Mouse (Mus musculus) MEL (cell line): ENCODE measurements around the gene Rspo4.

ENCODE experiments used
- CTCF ChIP-seq, 3 experiments: IDR thresholded peaks in 2 of 3; conservative IDR thresholded peaks in 1 of 3; 2 replicates each; pipeline ENCODE4 v1.5.1; 2011 to 2012; ENCODE audit warnings: low read length in 3 of 3, low read depth in 2 of 3, mild to moderate bottlenecking in 2 of 3, improper control_type of control experiment in 1 of 3, inconsistent platforms in 1 of 3, mixed read lengths in 1 of 3, moderate library complexity in 1 of 3; ENCODE audit not compliant: control insufficient read depth in 1 of 3, insufficient read depth in 1 of 3, poor library complexity in 1 of 3, severe bottlenecking in 1 of 3
- E2F4 ChIP-seq: IDR thresholded peaks from 2 replicates; pipeline ENCODE4 v1.6.1; 2011; ENCODE audit warnings: low read depth, low read length, improper control_type of control experiment, borderline replicate concordance
- EP300 ChIP-seq, 2 experiments: IDR thresholded peaks; 2 replicates each; pipeline ENCODE4 v1.6.1; 2011; ENCODE audit warnings: improper control_type of control experiment in 2 of 2, low read length in 2 of 2, low read depth in 1 of 2, mild to moderate bottlenecking in 1 of 2
- MAFK ChIP-seq: IDR thresholded peaks from 2 replicates; pipeline ENCODE4 v1.6.1; 2011; ENCODE audit warnings: low read depth, mild to moderate bottlenecking, low read length, improper control_type of control experiment, borderline replicate concordance
- MAX ChIP-seq: IDR thresholded peaks from 2 replicates; pipeline ENCODE4 v1.6.1; 2011; ENCODE audit warnings: low read length, improper control_type of control experiment
- MAZ ChIP-seq: IDR thresholded peaks from 2 replicates; pipeline ENCODE4 v1.6.1; 2012; ENCODE audit warnings: low read depth, mild to moderate bottlenecking, inconsistent platforms, low read length, improper control_type of control experiment
- MXI1 ChIP-seq: IDR thresholded peaks from 2 replicates; pipeline ENCODE4 v1.6.1; 2011; ENCODE audit warnings: mild to moderate bottlenecking, low read depth, low read length, improper control_type of control experiment
- NELFE ChIP-seq: IDR thresholded peaks from 2 replicates; pipeline ENCODE4 v1.6.1; 2011; ENCODE audit warnings: low read depth, low read length, improper control_type of control experiment
- NRF1 ChIP-seq: IDR thresholded peaks from 2 replicates; pipeline ENCODE4 v1.6.1; 2014; ENCODE audit warnings: low read depth, mild to moderate bottlenecking, inconsistent platforms, low read length, improper control_type of control experiment, moderate library complexity; ENCODE audit not compliant: poor library complexity, insufficient read depth, severe bottlenecking
- SMC3 ChIP-seq: IDR thresholded peaks from 2 replicates; pipeline ENCODE4 v1.6.1; 2011; ENCODE audit warnings: low read depth, low read length, improper control_type of control experiment
- TCF12 ChIP-seq: IDR thresholded peaks from 2 replicates; pipeline ENCODE4 v1.6.1; 2014; ENCODE audit warnings: low read depth, mild to moderate bottlenecking, inconsistent platforms, low read length, improper control_type of control experiment, moderate library complexity
- UBTF ChIP-seq: IDR thresholded peaks from 2 replicates; pipeline ENCODE4 v1.6.1; 2012; ENCODE audit warnings: low read depth, mild to moderate bottlenecking, inconsistent platforms, low read length, improper control_type of control experiment, moderate library complexity, borderline replicate concordance; ENCODE audit not compliant: insufficient read depth
- ZC3H11A ChIP-seq: IDR thresholded peaks from 2 replicates; pipeline ENCODE4 v1.6.1; 2012; ENCODE audit warnings: low read depth, mild to moderate bottlenecking, inconsistent platforms, low read length, improper control_type of control experiment
- ZKSCAN1 ChIP-seq: IDR thresholded peaks from 2 replicates; pipeline ENCODE4 v1.6.1; 2012; ENCODE audit warnings: low read depth, mild to moderate bottlenecking, inconsistent platforms, low read length, improper control_type of control experiment, moderate library complexity

DNA sequence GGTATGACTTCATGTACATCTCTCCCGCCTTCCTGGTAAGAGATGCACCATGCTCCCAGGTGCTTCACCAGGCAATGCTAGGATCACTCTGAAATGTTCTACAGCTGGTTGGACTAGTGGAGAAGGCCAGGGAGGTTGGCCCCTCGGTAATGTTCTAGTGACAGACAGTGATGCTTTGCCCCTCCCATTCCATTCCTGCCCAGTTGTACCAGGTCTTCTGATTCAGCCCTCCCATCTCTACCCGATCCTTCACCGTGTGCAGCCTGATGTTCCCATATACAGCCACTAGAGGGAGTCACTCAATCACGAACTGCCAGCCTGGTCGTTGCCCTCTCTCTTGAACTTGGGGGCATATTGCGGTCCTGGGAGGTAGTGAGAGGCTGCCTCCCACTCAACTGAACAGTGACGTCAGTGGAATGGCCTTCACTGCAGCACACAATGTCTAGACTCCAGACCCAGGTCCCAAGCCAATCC, 33.3 kb downstream of the Rspo4 start:
- TF ChIP-seq CTCF (IDR thresholded peaks at IDR 0.05 in 2 of 3, conservative IDR thresholded peaks at IDR 0.05 in 1 of 3; ENCODE audit: control insufficient read depth in 1 of 3, insufficient read depth in 1 of 3, low read depth in 2 of 3, low read length in 3 of 3, poor library complexity in 1 of 3, severe bottlenecking in 1 of 3): peak; percentile 81 to 90 (median 83)
- no peak for TF ChIP-seq UBTF
- no peak for TF ChIP-seq E2F4
- TF ChIP-seq MXI1: no peak
- TF ChIP-seq MAFK: no peak
- peak; percentile 57 for TF ChIP-seq SMC3
- TF ChIP-seq NRF1: no peak
- no peak for TF ChIP-seq NELFE
- TF ChIP-seq EP300 (IDR thresholded peaks at IDR 0.05; ENCODE audit: low read depth in 1 of 2, low read length in 2 of 2): no peak
- no peak for TF ChIP-seq TCF12
- TF ChIP-seq ZKSCAN1: no peak
- TF ChIP-seq MAZ: no peak
- peak; percentile 21; the same call in 1 of the 2 replicates for TF ChIP-seq ZC3H11A
- TF ChIP-seq MAX: no peak
